Mouse (Mus musculus): Measurements from ENCODE around the gene Cap2.

GRCm38 (mm10) chr13:46547253-46547652 is 45.6 kb downstream of the Cap2 start:
- TF ChIP-seq EP300 (IDR thresholded peaks at IDR 0.05; ENCODE audit: low read depth): no peak
- no peak for TF ChIP-seq CTCF (IDR thresholded peaks at IDR 0.05; ENCODE audit: low read depth)
